Mouse (Mus musculus) telencephalon, adult 2 months (tissue): ENCODE results near the gene Slitrk6.

ENCODE experiments used
- DNase-seq: peaks from one replicate; pipeline ENCODE4 v3.0.0-alpha.2; 2011; ENCODE audit warnings: low read depth, low spot score

Gene Slitrk6

GRCm38 (mm10) chr14:110754484-110755307 lies at the start of gene Slitrk6:
TSS of gene Slitrk6 (minus strand) at chr14:110755149.
- DNase-seq = peak; percentile 21

GRCm38 (mm10) chr14:110777546-110777945 lies 22.6 kb upstream of the Slitrk6 start:
- no peak for DNase-seq

- DNase-seq = no peak
Observed at GRCm38 (mm10) chr14:110770694-110771093, 15.7 kb upstream of the Slitrk6 start.

GRCm38 (mm10) chr14:110762588-110763220 lies 7.8 kb upstream of the Slitrk6 start:
- DNase-seq = peak; percentile 46

- DNase-seq = peak; percentile 33
Observed at GRCm38 (mm10) chr14:110760909-110761308, 6.0 kb upstream of the Slitrk6 start.

- DNase-seq = no peak
Observed at GRCm38 (mm10) chr14:110755308-110755650, 330 bp upstream of the Slitrk6 start.

- no peak for DNase-seq
Observed at GRCm38 (mm10) chr14:110739861-110740260, 15.1 kb downstream of the Slitrk6 start.

GRCm38 (mm10) chr14:110739368-110739767 lies 15.6 kb downstream of the Slitrk6 start:
- DNase-seq = no peak

GRCm38 (mm10) chr14:110728344-110728910 lies 26.5 kb downstream of the Slitrk6 start:
- DNase-seq = no peak

- DNase-seq = no peak
Observed at GRCm38 (mm10) chr14:110724026-110724576, 30.8 kb downstream of the Slitrk6 start.
